Mouse (Mus musculus) R1 (cell line): ENCODE results near the gene Slc30a7.

Experiments used
- DNase-seq: peaks from one replicate; pipeline ENCODE4 v3.0.0-alpha.2; 2018; ENCODE audit warnings: low read depth, low spot score

Slc30a7 gene

GRCm38 (mm10) chr3:116006978-116007940 is at the start of gene Slc30a7, which contains the start of gene Extl2:
Gene Slc30a7 (minus strand): TSS chr3:116007406.
Gene Extl2 (plus strand): TSS chr3:116007462.
- peak; percentile 85 for DNase-seq

- DNase-seq, result no peak
These were observed 39.8 kb upstream of the Slc30a7 start for GRCm38 (mm10) chr3:116047034-116047433.

GRCm38 (mm10) chr3:116046000-116046399 is 38.8 kb upstream of the Slc30a7 start:
- DNase-seq, result no peak

- DNase-seq, result no peak
These were observed 33.6 kb upstream of the Slc30a7 start for GRCm38 (mm10) chr3:116040776-116041175.

- peak; percentile 63 for DNase-seq
These were observed 26.6 kb upstream of the Slc30a7 start for GRCm38 (mm10) chr3:116033871-116034222.

GRCm38 (mm10) chr3:116033218-116033870 is 26.1 kb upstream of the Slc30a7 start:
- no peak for DNase-seq

GRCm38 (mm10) chr3:116030152-116030788 is 23.1 kb upstream of the Slc30a7 start:
- no peak for DNase-seq

GRCm38 (mm10) chr3:116026996-116027395 is 19.8 kb upstream of the Slc30a7 start:
- no peak for DNase-seq

- no peak for DNase-seq
These were observed 18.5 kb upstream of the Slc30a7 start for GRCm38 (mm10) chr3:116025701-116026100.

GRCm38 (mm10) chr3:116024669-116025068 is 17.5 kb upstream of the Slc30a7 start:
- peak; percentile 60 for DNase-seq

- DNase-seq, result peak; percentile 15
These were observed 17.0 kb upstream of the Slc30a7 start for GRCm38 (mm10) chr3:116024236-116024635.

- no peak for DNase-seq
These were observed 11.9 kb upstream of the Slc30a7 start for GRCm38 (mm10) chr3:116019136-116019535.

- no peak for DNase-seq
These were observed 11.4 kb upstream of the Slc30a7 start for GRCm38 (mm10) chr3:116018606-116019005.

- no peak for DNase-seq
These were observed 8.9 kb upstream of the Slc30a7 start for GRCm38 (mm10) chr3:116016116-116016515.

GRCm38 (mm10) chr3:116014901-116015300 is 7.7 kb upstream of the Slc30a7 start:
- DNase-seq, result no peak

GRCm38 (mm10) chr3:116009622-116010344 is 2.6 kb upstream of the Slc30a7 start:
- no peak for DNase-seq

GRCm38 (mm10) chr3:116007941-116008440 is 785 bp upstream of the Slc30a7 start:
- DNase-seq, result peak; percentile 51

GRCm38 (mm10) chr3:116006284-116006977 is 775 bp downstream of the Slc30a7 start:
- DNase-seq, result peak; percentile 59

- no peak for DNase-seq
These were observed 10.3 kb downstream of the Slc30a7 start for GRCm38 (mm10) chr3:115996929-115997328.

GRCm38 (mm10) chr3:115993025-115993424 is 14.2 kb downstream of the Slc30a7 start:
- peak; percentile 17 for DNase-seq

GRCm38 (mm10) chr3:115992588-115992987 is 14.6 kb downstream of the Slc30a7 start:
- DNase-seq, result peak; percentile 13
